Mouse (Mus musculus) c-Kit-negative CD71-positive TER-119-positive erythroid progenitor cells, embryonic 14.5 days (primary cell): ENCODE results near the gene Gm29427.

Source experiments
- DNase-seq: peaks from one replicate; pipeline ENCODE4 v3.0.0-alpha.2; 2013; ENCODE audit warnings: low read depth, low spot score

Gene Gm29427

GRCm38 (mm10) chr1:130732706-130733658, 17.4 kb upstream of the Gm29427 start:
- no peak for DNase-seq

- peak; percentile 76 for DNase-seq
These were observed 16.2 kb upstream of the Gm29427 start, which contains the start of gene AA986860 for GRCm38 (mm10) chr1:130731741-130732337. Gene AA986860 (plus strand): TSS chr1:130731976.

- DNase-seq: no peak
These were observed 13.6 kb upstream of the Gm29427 start, which contains the start of gene Pfkfb2 for GRCm38 (mm10) chr1:130729153-130729552. Gene Pfkfb2 (minus strand): TSS chr1:130729253.

- DNase-seq: no peak
These were observed 13.1 kb upstream of the Gm29427 start for GRCm38 (mm10) chr1:130728708-130729107.

- DNase-seq: no peak
These were observed 12.5 kb upstream of the Gm29427 start for GRCm38 (mm10) chr1:130728070-130728469.

- no peak for DNase-seq
These were observed 10.8 kb upstream of the Gm29427 start for GRCm38 (mm10) chr1:130726396-130726795.

- DNase-seq: no peak
These were observed 8.6 kb upstream of the Gm29427 start for GRCm38 (mm10) chr1:130724206-130724605.

- DNase-seq: peak; percentile 82
These were observed 1.8 kb upstream of the Gm29427 start, which contains the start of gene Yod1 for GRCm38 (mm10) chr1:130717291-130717871. Gene Yod1 (plus strand): TSS chr1:130717327.

- DNase-seq: peak; percentile 35
These were observed 1.1 kb upstream of the Gm29427 start for GRCm38 (mm10) chr1:130716513-130717290.

GRCm38 (mm10) chr1:130716218-130716512, 566 bp upstream of the Gm29427 start:
- no peak for DNase-seq

- DNase-seq: no peak
These were observed 1.6 kb downstream of the Gm29427 start for GRCm38 (mm10) chr1:130714046-130714445.

- DNase-seq: no peak
These were observed 5.1 kb downstream of the Gm29427 start for GRCm38 (mm10) chr1:130710283-130711080.

- DNase-seq: no peak
These were observed 12.0 kb downstream of the Gm29427 start for GRCm38 (mm10) chr1:130703613-130704012.

- no peak for DNase-seq
These were observed 13.6 kb downstream of the Gm29427 start for GRCm38 (mm10) chr1:130701976-130702375.

- DNase-seq: no peak
These were observed 15.5 kb downstream of the Gm29427 start for GRCm38 (mm10) chr1:130699937-130700633.

- no peak for DNase-seq
These were observed 17.0 kb downstream of the Gm29427 start for GRCm38 (mm10) chr1:130698601-130699000.

- DNase-seq: no peak
These were observed 31.7 kb downstream of the Gm29427 start for GRCm38 (mm10) chr1:130683905-130684304.

- DNase-seq: no peak
These were observed 33.8 kb downstream of the Gm29427 start for GRCm38 (mm10) chr1:130681656-130682413.

GRCm38 (mm10) chr1:130681075-130681474, 34.5 kb downstream of the Gm29427 start:
- no peak for DNase-seq
